Mouse (Mus musculus) hindbrain, embryonic 16.5 days (tissue): ENCODE data around the gene Gtpbp3. TPM values are rescaled to one million over a fixed set of nuclear protein-coding genes. Genes with fewer than 3 reads are reported as not detected.
A peak's percentile ranks its signal among the peaks of the same experiment; 100 is the strongest.
"Not testable (repeated sequence)": the region's sequence is repeated elsewhere in the genome, so short reads cannot be mapped to it uniquely, and the experiment has no call there.

Experiments
- ATAC-seq: fragments of 200-750 bp; cut with Nextera tagmentation; 2 replicates; pipeline ENCODE4 v1.8.0; 2017; ENCODE audit warnings: moderate TSS enrichment, moderate library complexity
- H3K27ac ChIP-seq: fragments of 300-500 bp; sonication (generic); 2 replicates; pipeline ENCODE4 v1.5.1; 2014; ENCODE audit warnings: low read depth, mild to moderate bottlenecking, control low read depth, low read length, moderate library complexity
- H3K27me3 ChIP-seq: fragments of 300-500 bp; sonication (generic); replicated peaks from 2 replicates; pipeline ENCODE4 v1.6.1; 2014; ENCODE audit warnings: low read length; ENCODE audit not compliant: control insufficient read depth, insufficient read depth
- H3K36me3 ChIP-seq: fragments of 300-500 bp; sonication (generic); 2 replicates; pipeline ENCODE4 v1.6.1; 2014; ENCODE audit warnings: mild to moderate bottlenecking, low read length, moderate library complexity, mixed read lengths; ENCODE audit not compliant: control insufficient read depth, insufficient read depth
- H3K4me1 ChIP-seq: fragments of 300-500 bp; sonication (generic); 2 replicates; pipeline ENCODE4 v1.6.1; 2014; ENCODE audit warnings: low read depth, low read length; ENCODE audit not compliant: control insufficient read depth, insufficient read depth
- H3K4me2 ChIP-seq: fragments of 300-500 bp; sonication (generic); 2 replicates; pipeline ENCODE4 v1.6.1; 2014; ENCODE audit warnings: mild to moderate bottlenecking, low read length, control low read depth, moderate library complexity
- H3K4me3 ChIP-seq: fragments of 300-500 bp; sonication (generic); 2 replicates; pipeline ENCODE4 v1.5.1; 2014; ENCODE audit warnings: mild to moderate bottlenecking, low read length, control low read depth, moderate library complexity
- H3K9ac ChIP-seq: fragments of 300-500 bp; sonication (generic); 2 replicates; pipeline ENCODE4 v1.6.1; 2014; ENCODE audit warnings: low read depth, mild to moderate bottlenecking, control low read depth, low read length, moderate library complexity
- H3K9me3 ChIP-seq: fragments of 300-500 bp; sonication (generic); 2 replicates; pipeline ENCODE4 v1.6.1; 2014; ENCODE audit warnings: mild to moderate bottlenecking, low read length, moderate library complexity; ENCODE audit not compliant: control insufficient read depth
- WGBS: fragments of 180-500 bp; shearing (Covaris S2); extraction: QIAGEN DNeasy Blood & Tissue Kit; methylation state at CpG from one replicate; pipeline ENCODE4 v1.1.7; 2014; 5-methylcytosine and 5-hydroxymethylcytosine counted together
- polyA plus RNA-seq: library from polyadenylated mRNA; unstranded; fragments of >200 nt; fragmentation: Nextera tagmentation; extraction: Ambion mirVana; gene quantifications from 2 replicates; pipeline ENCODE4 v1.2.1, GENCODE M21; 2015

Gene Gtpbp3
- polyA plus RNA-seq, 1 experiment from 2014 or later: 14.6 TPM

DNA sequence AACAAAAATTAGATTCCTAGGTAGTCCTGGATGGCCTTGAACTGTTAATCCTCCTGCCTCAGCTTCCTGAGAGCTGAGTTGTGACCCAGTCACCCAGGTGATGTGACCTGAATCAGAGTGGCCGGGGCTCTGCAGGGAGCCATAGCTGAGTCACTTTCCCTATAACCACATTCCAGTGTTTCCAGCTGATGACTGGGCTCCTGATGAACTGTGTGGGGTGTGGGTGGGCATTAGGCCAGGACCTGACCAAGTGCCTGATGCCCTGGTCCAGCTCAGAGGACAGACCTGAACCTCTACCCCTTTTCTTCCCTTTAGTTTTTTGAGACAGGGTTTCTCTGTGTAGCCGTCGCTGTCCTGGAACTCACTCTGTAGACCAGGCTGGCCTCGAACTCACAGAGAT, 17.4 kb downstream of the Gtpbp3 start:
- Histone ChIP-seq H3K36me3 (no peaks in the 10 kb centered on the region), H3K27ac (no peak overlapping the region), H3K9me3 (no peaks in the 10 kb centered on the region), H3K9ac (no peak overlapping the region), H3K4me3 (no peak overlapping the region), H3K27me3 (peaks cover 28% of the 10 kb centered on the region), H3K4me2 (no peak overlapping the region), H3K4me1 (peaks cover 2% of the 10 kb centered on the region; the same call in 1 of the 2 replicates)
- 98% methylated on average over 4 of the region's 4 CpGs for WGBS
- no peak for ATAC-seq

DNA sequence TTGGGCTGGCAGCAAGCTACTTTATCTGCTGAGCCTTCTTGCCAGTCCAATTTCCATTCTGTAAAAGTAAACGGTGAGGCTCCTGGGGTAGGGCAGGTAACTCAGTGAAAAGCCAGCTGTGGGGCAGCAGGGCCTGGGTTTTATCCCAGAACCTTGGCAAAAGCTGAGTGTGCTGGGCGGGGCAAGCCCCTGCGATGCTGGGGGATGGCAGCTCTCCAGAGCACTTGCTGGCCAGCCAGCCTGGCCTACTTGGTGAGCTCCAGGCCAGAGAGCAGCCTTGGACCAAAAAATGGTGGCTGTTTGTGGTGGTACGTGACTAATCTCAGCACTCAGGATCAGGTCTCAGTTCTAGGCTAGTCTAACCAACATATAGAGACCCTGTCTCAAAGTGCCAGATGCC, 18.1 kb downstream of the Gtpbp3 start:
- 78% methylated on average over 4 of the region's 4 CpGs for WGBS

DNA sequence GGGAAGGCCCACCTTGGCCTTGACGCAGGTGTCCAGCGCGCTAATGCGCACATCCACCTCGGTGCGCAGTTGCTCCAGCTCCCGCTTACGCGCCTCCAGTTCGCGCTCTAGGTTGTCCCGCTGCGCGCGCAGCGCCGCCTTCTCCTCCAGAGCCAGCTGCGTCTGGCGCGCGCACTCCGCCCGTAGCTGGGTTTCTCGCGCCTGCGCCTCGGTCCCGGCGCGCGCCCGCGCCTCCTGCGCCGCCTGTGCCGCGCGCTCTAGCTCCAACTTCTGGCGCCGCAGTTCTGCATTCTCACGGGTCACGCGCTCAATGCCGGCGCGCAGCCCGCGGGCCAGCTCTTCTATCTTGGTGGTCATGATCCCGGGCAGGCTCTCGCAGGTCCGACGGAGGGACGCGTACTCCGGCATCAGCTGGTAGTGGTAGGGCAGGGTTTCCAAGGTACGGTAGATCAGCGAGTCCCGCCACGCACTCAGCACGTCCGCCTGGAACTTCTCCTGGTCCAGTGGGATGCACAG, 19.7 kb downstream of the Gtpbp3 start:
- Histone ChIP-seq H3K36me3 (no peaks in the 10 kb centered on the region), H3K27me3 (peaks cover 28% of the 10 kb centered on the region), H3K4me2 (peak overlapping the region; percentile 70), H3K9me3 (no peaks in the 10 kb centered on the region), H3K4me1 (peaks cover 2% of the 10 kb centered on the region; the same call in 1 of the 2 replicates), H3K4me3 (peak overlapping the region; percentile 47), H3K9ac (peak overlapping the region; percentile 65), H3K27ac (no peak overlapping the region)
- peak; percentile 90 for ATAC-seq
- WGBS: under 1% methylated on average over 56 of the region's 61 CpGs

More for the DNA sequence above, 18.1 kb downstream of the Gtpbp3 start:
- no peak for ATAC-seq
- no peak overlapping the region for H3K27ac ChIP-seq
- peaks cover 2% of the 10 kb centered on the region; the same call in 1 of the 2 replicates for H3K4me1 ChIP-seq
- no peak overlapping the region for H3K4me2 ChIP-seq
- no peak overlapping the region for H3K4me3 ChIP-seq
- no peaks in the 10 kb centered on the region for H3K9me3 ChIP-seq
- H3K9ac ChIP-seq: no peak overlapping the region
- H3K36me3 ChIP-seq: no peaks in the 10 kb centered on the region
- peaks cover 28% of the 10 kb centered on the region for H3K27me3 ChIP-seq

DNA sequence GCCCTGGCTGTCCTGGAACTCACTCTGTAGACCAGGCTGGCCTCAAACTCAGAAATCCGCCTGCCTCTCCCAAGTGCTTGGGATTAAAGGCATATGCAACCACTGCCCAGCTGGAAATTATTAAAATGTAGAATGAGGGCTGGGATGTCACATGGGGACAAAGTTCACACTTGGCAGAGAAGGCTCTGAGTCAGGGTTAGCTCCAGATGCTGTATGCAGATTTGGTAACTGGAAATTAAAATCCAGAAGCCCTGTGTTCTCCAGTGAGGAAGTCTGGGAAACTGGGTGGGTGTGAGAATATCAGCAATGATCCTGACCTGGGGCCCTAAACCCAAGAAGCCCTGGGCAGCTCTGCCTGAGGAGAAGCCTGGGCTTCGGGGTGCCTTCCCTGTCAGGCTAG, 21.4 kb downstream of the Gtpbp3 start:
- Histone ChIP-seq H3K9ac (no peak overlapping the region), H3K9me3 (no peaks in the 10 kb centered on the region), H3K27me3 (peaks cover 28% of the 10 kb centered on the region), H3K4me2 (no peak overlapping the region), H3K4me1 (peaks cover 2% of the 10 kb centered on the region; the same call in 1 of the 2 replicates), H3K27ac (no peak overlapping the region), H3K4me3 (no peak overlapping the region), H3K36me3 (no peaks in the 10 kb centered on the region)
- ATAC-seq: no peak
- 77% methylated on average over 2 of the region's 2 CpGs for whole genome bisulfite sequencing

DNA sequence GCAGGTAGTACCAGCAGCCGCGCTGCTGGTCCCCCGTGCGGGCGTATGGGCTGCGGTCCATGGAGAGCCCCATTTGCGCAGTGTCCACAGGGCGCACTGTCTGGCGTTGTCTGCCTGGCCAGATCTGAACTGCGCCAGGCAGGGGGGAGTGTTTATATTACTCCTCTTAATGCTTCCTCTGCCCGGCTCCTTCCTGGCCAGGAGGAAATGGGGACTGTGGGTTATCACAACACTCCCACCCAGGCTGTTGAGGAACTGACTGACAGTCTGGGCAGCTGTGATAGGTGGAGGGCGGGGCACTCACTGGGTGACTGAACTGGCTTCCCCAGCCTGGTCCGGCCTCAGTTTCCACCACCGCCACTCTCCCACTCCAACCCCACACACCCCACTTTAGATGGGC, 23.7 kb downstream of the Gtpbp3 start, which contains the start of gene Plvap:
Gene Plvap (minus strand): TSS at position 109 of the 400 bp plus-strand sequence.
- no peaks in the 10 kb centered on the region for H3K36me3 ChIP-seq
- H3K27me3 ChIP-seq: peaks cover 20% of the 10 kb centered on the region
- no peaks in the 10 kb centered on the region for H3K9me3 ChIP-seq
- no peak within 1 kb of the TSS for H3K4me2 ChIP-seq
- 75% methylated on average over 14 of the region's 14 CpGs for WGBS
- H3K9ac ChIP-seq: no peak within 1 kb of the TSS
- ATAC-seq: no peak
- peaks cover 2% of the 10 kb centered on the region; the same call in 1 of the 2 replicates for H3K4me1 ChIP-seq
- H3K27ac ChIP-seq: no peak within 1 kb of the TSS
- no peak within 1 kb of the TSS for H3K4me3 ChIP-seq

DNA sequence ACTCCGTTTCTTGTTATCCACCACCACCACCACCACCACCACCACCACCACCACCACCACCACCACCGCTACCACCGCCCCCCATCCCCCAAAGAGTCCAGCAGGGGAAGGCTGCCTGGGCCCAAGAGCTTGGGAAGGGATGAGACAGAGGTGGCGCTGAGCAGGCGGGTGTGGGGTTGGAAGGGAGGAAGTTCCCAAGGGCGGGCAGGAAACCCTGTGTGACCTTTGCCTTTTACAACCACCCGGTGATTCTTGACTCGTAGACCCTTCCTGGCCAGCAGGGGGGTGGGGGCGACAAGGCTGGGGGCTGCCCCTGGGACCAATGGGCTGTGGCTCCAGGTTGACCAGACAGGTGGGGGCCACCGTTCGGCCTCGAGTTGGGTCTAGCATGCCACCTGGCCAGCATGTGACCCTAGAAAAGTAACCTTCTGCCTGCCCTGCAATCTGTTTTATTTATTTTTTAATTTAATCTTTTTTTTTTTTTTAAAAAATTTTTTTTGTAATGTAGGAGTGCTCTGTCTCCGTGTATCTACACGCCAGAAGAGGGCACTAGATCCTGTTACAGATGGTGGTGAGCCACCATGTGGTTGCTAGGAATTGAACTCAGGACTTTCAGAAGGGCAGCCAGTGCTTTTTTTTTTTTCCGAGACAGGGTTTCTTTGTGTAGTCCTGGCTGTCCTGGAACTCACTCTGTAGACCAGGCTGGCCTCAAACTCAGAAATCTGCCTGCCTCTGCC, 25.3 kb downstream of the Gtpbp3 start:
- Histone ChIP-seq H3K4me3 (no peak overlapping the region), H3K4me2 (no peak overlapping the region), H3K9ac (no peak overlapping the region), H3K36me3 (no peaks in the 10 kb centered on the region), H3K27ac (no peak overlapping the region), H3K9me3 (no peaks in the 10 kb centered on the region), H3K4me1 (no peaks in the 10 kb centered on the region), H3K27me3 (peaks cover 12% of the 10 kb centered on the region)
- no peak for ATAC-seq
- 75% methylated on average over 14 of the region's 15 CpGs for WGBS

DNA sequence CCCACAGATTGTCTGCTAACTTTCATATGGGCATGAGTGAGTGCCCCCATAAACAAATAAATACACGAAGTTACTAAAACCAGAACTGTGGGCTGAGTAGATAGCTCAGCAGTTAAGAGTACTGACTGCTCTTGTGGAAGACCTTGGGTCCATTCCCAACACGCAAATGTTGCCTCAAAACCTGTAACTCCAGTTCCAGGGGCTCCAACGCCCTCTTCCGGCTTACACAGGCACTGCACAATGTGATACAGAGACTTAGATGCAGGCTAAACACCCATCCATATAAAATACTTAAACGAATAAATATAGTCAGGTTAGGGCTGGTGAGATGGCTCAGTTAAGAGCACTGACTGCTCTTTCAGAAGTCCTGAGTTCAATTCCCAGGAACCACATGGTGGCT, 27.1 kb downstream of the Gtpbp3 start:
- Histone ChIP-seq H3K36me3 (no peaks in the 10 kb centered on the region), H3K9ac (no peak overlapping the region), H3K9me3 (no peaks in the 10 kb centered on the region), H3K4me3 (no peak overlapping the region), H3K4me2 (no peak overlapping the region), H3K4me1 (no peaks in the 10 kb centered on the region), H3K27ac (no peak overlapping the region), H3K27me3 (no peaks in the 10 kb centered on the region; the same call in 1 of the 2 replicates)
- ATAC-seq: no peak
- 66% methylated on average over 5 of the region's 5 CpGs for WGBS

DNA sequence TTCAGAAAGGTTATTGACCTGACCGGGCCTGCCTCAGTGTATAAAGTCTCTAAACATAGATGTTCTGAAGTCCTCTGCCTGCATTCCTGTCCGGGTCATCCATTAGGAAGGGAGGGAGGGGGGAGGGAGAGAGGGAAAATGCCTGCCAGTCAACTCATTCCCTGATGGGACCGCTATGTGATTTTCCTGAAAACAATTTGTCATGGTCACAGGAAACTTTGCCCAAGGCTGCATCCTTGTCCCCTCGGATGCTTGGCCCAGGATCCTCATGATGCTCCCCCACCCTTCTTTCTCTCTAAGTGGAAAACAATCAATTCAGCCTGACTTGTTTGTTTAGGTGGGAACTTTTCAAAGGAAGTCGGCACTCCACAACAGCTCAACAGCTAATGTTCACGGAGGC, 28.9 kb downstream of the Gtpbp3 start:
- WGBS: 9% methylated on average over 6 of the region's 6 CpGs
- no peak for ATAC-seq

DNA sequence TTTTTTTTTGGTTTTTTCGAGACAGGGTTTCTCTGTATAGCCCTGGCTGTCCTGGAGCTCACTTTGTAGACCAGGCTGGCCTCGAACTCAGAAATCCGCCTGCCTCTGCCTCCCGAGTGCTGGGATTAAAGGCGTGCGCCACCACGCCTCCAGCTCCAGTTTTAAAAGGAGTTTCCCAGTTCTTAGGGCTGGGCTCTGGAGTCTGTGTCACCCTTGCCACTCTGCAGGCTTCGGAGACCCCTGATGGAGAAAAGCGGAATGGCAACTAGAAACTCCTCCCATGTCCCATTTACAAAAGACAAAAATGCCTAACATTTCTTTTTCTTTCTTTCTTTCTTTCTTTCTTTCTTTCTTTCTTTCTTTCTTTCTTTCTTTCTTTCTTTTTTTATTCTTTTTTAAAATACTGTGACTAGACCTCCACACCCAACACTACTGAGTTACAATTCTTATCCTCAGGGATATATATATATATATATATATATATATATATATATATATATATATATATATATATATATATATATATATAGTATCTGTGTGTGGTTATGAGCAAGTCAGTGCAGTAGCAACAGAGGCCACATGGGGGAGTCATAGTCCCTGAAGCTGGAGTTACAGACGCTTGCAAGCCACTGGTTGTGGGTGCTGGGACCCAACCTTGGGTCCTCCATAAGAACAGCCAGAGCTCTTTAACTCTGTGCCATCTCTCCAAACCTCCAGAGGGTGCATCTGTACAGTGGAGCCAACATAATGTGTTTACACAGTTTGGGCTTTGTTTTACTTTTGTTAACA, 31.3 kb downstream of the Gtpbp3 start:
- ATAC-seq: not testable (repeated sequence)

More for the DNA sequence above, 28.9 kb downstream of the Gtpbp3 start:
- H3K4me3 ChIP-seq: no peak overlapping the region
- no peak overlapping the region for H3K4me2 ChIP-seq
- no peak overlapping the region for H3K27ac ChIP-seq
- H3K27me3 ChIP-seq: no peaks in the 10 kb centered on the region
- no peaks in the 10 kb centered on the region for H3K9me3 ChIP-seq
- H3K36me3 ChIP-seq: no peaks in the 10 kb centered on the region
- H3K9ac ChIP-seq: no peak overlapping the region
- peaks cover 5% of the 10 kb centered on the region for H3K4me1 ChIP-seq

More for the DNA sequence above, 31.3 kb downstream of the Gtpbp3 start:
- H3K9ac ChIP-seq, H3K4me1 ChIP-seq, H3K27ac ChIP-seq, H3K27me3 ChIP-seq, H3K36me3 ChIP-seq, H3K9me3 ChIP-seq, H3K4me3 ChIP-seq, H3K4me2 ChIP-seq: not testable (repeated sequence)
- 38% methylated on average over 9 of the region's 10 CpGs for whole genome bisulfite sequencing
